Mouse (Mus musculus): Measurements from ENCODE around the gene Eri3.

The Eri3 gene

GRCm38 (mm10) chr4:117577579-117577978 lies 27.4 kb downstream of the Eri3 start:
- DNase-seq (ENCODE audit: low spot score), result no peak

GRCm38 (mm10) chr4:117581626-117582025 lies 31.5 kb downstream of the Eri3 start:
- no peak for DNase-seq (ENCODE audit: low spot score)

GRCm38 (mm10) chr4:117585995-117586394 lies 35.8 kb downstream of the Eri3 start:
- no peak for DNase-seq (ENCODE audit: low spot score)

- DNase-seq (ENCODE audit: low spot score), result no peak
These were observed 37.3 kb downstream of the Eri3 start for GRCm38 (mm10) chr4:117587447-117587846.

GRCm38 (mm10) chr4:117589081-117589660 lies 39.0 kb downstream of the Eri3 start:
- DNase-seq (ENCODE audit: low spot score), result no peak

GRCm38 (mm10) chr4:117590781-117591180 lies 40.6 kb downstream of the Eri3 start:
- no peak for DNase-seq (ENCODE audit: low spot score)

GRCm38 (mm10) chr4:117592206-117592605 lies 42.0 kb downstream of the Eri3 start:
- no peak for DNase-seq (ENCODE audit: low spot score)

GRCm38 (mm10) chr4:117595293-117595692 lies 45.1 kb downstream of the Eri3 start:
- DNase-seq (ENCODE audit: low spot score), result no peak

GRCm38 (mm10) chr4:117599986-117600565 lies 49.9 kb downstream of the Eri3 start:
- DNase-seq (ENCODE audit: low spot score), result no peak

- DNase-seq (ENCODE audit: low spot score), result no peak
These were observed 51.2 kb downstream of the Eri3 start for GRCm38 (mm10) chr4:117601338-117601776.

- no peak for DNase-seq (ENCODE audit: low spot score)
These were observed 55.2 kb downstream of the Eri3 start for GRCm38 (mm10) chr4:117605099-117605953.

GRCm38 (mm10) chr4:117605954-117606227 lies 55.7 kb downstream of the Eri3 start:
- no peak for DNase-seq (ENCODE audit: low spot score)

GRCm38 (mm10) chr4:117606831-117607610 lies 56.9 kb downstream of the Eri3 start:
- no peak for DNase-seq (ENCODE audit: low spot score)

- DNase-seq (ENCODE audit: low spot score), result peak; percentile 54
These were observed 58.1 kb downstream of the Eri3 start for GRCm38 (mm10) chr4:117608265-117608664.

- no peak for DNase-seq (ENCODE audit: low spot score)
These were observed 59.3 kb downstream of the Eri3 start for GRCm38 (mm10) chr4:117609371-117610039.

- DNase-seq (ENCODE audit: low spot score), result no peak
These were observed 61.2 kb downstream of the Eri3 start for GRCm38 (mm10) chr4:117611385-117611784.

- no peak for DNase-seq (ENCODE audit: low spot score)
These were observed 61.6 kb downstream of the Eri3 start for GRCm38 (mm10) chr4:117611814-117612213.

GRCm38 (mm10) chr4:117612713-117613112 lies 62.5 kb downstream of the Eri3 start:
- no peak for DNase-seq (ENCODE audit: low spot score)

- no peak for DNase-seq (ENCODE audit: low spot score)
These were observed 63.1 kb downstream of the Eri3 start for GRCm38 (mm10) chr4:117613153-117613773.

GRCm38 (mm10) chr4:117616600-117616999 lies 66.4 kb downstream of the Eri3 start:
- DNase-seq (ENCODE audit: low spot score), result no peak

- no peak for DNase-seq (ENCODE audit: low spot score)
These were observed 72.1 kb downstream of the Eri3 start for GRCm38 (mm10) chr4:117622270-117622669.

- no peak for DNase-seq (ENCODE audit: low spot score)
These were observed 72.9 kb downstream of the Eri3 start for GRCm38 (mm10) chr4:117623025-117623424.

Data from MN1 (cell line).